Mouse (Mus musculus): Measurements from ENCODE around the gene Ldlr.
A peak's percentile ranks its signal among the peaks of the same experiment; 100 is the strongest.
"Not testable (repeated sequence)": the region's sequence is repeated elsewhere in the genome, so short reads cannot be mapped to it uniquely, and the experiment has no call there.

The Ldlr gene

DNA sequence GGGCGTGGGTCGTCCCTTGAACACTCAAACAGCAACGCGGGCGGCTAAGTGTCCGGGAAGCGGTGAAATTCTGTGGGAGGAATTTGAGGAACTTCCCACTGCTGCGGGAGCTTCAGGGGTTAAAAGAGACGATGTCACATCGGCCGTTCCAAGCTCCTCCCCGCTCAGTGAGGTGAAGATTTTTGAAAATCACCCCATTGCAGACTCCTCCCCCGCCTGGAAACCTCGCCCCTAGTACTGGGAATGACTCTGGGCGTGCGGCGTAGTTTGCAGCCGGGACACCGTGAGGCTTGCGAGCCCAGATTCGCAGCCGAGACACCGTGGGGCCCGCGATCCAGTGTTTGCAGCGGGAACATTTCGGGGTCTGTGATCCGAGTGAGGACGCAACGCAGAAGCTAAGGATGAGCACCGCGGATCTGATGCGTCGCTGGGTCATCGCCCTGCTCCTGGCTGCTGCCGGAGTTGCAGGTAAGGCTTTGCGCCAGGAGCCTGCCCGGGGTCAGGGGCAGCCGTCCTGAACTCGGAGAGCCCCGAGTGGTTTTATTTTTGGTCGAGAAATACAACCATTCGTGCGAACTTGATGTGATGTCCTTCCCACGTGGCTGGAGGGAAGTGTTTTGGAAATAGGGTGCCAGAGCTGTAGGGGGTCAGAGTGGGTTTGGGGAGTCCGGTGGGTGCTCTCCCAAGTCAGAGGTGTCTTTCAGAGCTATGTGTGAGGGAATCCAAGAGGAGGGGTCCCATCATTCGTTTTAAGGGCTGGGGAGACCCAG, at the start of gene Ldlr:
TSS of gene Ldlr (plus strand) at position 107 of the 770 bp plus-strand sequence.
- DNase-seq (ENCODE audit: low spot score in 2 of 2): peak; percentile 75

- peak; percentile 21 to 45 for DNase-seq (ENCODE audit: low spot score in 2 of 2)
These were observed 45.6 kb upstream of the Ldlr start for GRCm38 (mm10) chr9:21677706-21678105.

DNA sequence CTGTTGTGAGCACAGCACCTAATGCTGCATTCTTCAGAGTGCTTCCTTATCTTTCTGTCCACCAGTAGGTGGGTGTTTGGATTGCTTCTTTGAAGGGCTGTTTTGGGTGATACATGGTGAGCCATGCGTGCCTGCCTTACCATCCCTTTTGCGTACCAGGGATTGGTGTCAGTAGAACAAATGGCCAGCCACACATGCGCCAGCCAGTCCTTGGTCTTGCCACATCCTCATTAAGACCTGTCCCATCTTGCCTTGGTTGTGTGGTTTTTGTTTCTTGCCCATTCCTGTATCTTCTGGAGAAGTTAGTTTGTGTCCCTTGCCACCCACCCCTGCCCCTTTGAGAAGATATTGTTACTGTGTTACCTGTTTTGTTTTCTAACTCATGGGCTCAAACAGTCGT, 42.8 kb upstream of the Ldlr start:
- DNase-seq (ENCODE audit: low spot score in 2 of 2): no peak

- no peak for DNase-seq (ENCODE audit: low spot score in 2 of 2)
These were observed 40.5 kb upstream of the Ldlr start for GRCm38 (mm10) chr9:21682827-21683226.

GRCm38 (mm10) chr9:21683897-21684296, 39.4 kb upstream of the Ldlr start:
- peak in 1 of 2 experiments; percentile 46 for DNase-seq (ENCODE audit: low spot score in 2 of 2)

- no peak for DNase-seq (ENCODE audit: low spot score in 2 of 2)
These were observed 34.7 kb upstream of the Ldlr start for GRCm38 (mm10) chr9:21688554-21688953.

GRCm38 (mm10) chr9:21690031-21690430, 33.3 kb upstream of the Ldlr start:
- DNase-seq (ENCODE audit: low spot score in 2 of 2): no peak

- DNase-seq (ENCODE audit: low spot score in 2 of 2): no peak
These were observed 31.4 kb upstream of the Ldlr start for GRCm38 (mm10) chr9:21691862-21692261.

GRCm38 (mm10) chr9:21692491-21692890, 30.8 kb upstream of the Ldlr start:
- no peak for DNase-seq (ENCODE audit: low spot score in 2 of 2)

DNA sequence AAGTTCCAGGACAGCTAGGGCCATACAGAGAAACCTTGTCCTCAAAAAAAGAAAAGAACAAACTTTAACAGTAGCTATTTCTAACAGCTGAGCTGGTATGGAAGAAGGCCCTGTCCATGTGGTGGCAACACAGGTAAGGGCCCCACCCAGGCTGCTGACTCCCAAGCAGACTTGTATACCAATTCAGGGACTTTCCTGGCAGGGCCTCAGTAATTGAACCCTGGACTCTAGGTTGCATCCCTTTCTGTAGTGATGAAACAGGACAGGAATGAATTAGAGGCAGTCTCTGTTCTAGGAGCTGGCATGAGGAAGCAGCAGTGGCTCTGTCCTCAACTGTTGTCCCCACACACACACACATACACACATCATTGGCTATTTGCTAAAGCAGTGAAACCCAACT, 29.2 kb upstream of the Ldlr start:
- DNase-seq (ENCODE audit: low spot score in 2 of 2): no peak

DNA sequence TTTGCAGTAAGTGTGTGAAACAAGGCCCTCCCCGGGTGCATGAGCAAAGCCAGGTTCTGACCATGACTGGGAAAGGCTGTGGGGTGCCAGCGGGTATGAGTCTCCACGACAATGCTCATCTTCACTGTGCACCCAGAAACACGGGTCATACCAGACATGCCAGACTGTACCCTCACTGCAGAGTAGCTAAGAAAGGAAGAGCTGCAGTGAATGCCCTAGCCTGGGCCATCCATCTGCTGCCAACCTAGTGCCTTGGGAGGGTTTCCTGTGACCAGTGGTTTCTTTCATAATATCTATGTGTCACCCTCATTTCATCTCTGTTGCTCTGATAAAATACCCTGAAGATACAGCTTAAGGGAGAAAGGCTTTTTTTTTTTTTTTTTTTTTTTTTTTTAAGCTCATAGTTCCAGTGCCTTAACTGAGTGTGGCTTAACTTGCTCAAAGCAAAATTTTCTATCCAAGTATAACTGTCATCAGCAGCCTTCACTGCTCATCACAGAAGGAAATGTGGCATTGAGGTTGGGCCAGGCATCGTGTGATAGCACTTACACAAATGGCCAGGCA, 28.0 kb upstream of the Ldlr start:
- no peak for DNase-seq (ENCODE audit: low spot score in 2 of 2)

- DNase-seq (ENCODE audit: low spot score in 2 of 2): no peak
These were observed 26.2 kb upstream of the Ldlr start for GRCm38 (mm10) chr9:21697121-21697520.

DNA sequence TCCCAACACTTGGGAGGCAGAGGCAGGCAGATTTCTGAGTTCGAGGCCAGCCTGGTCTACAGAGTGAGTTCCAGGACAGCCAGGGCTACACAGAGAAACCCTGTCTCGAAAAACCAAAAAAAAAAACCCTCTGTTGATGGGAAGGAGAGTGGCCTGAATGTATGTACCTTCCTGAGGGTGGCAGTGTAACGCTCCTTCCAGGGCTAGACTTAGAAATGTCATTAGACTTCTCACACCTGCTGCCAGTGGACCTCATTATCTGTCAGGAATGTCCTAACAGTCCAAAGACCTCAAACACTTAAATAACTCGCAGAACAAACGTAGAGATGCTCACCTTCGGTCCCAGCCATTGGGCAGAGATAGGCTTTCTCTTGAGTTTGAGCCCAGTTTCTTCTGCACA, 24.0 kb upstream of the Ldlr start:
- not testable (repeated sequence) for DNase-seq (ENCODE audit: low spot score in 2 of 2)

DNA sequence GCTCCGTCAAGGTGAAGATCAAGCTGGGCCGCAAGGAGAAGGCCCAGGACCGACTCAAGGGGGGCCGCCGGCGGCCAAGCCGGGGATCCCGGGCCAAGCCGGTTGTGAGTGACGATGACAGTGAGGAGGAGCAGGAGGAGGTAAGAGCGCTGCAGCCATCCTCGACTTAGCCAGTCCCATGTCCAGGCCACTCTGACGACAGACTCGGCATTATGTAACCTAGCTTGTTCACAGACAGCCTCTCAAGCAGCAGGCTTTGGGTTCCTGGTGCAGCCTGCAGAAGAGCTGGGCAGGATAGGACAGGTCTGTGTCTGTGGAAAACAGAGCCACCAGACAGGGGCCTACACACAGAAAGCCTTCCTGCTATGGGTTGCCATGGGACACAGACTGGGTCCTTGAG, 22.2 kb upstream of the Ldlr start:
- peak in 1 of 2 experiments; percentile 26 for DNase-seq (ENCODE audit: low spot score in 2 of 2)

GRCm38 (mm10) chr9:21703494-21703893, 19.8 kb upstream of the Ldlr start:
- no peak for DNase-seq (ENCODE audit: low spot score in 2 of 2)

DNA sequence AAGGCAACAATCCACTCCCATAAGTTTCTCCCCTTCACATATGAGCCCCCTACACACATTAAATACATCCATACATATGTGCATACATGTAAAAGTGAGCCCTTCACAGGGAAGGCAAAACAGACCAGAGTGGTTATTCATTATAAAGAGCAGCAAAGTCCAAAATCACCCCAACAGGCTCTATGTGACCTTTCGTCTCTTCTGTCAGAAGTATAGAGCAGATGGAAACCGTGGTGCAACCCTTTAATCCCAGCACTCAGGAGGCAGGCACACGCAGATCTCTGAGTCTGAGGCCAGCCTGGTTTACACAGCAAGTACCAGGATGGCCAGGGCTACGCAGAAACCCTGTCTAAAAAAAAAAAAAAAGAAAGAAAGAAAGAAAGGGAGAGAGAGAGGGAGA, 17.2 kb upstream of the Ldlr start:
- DNase-seq (ENCODE audit: low spot score in 2 of 2): no peak

DNA sequence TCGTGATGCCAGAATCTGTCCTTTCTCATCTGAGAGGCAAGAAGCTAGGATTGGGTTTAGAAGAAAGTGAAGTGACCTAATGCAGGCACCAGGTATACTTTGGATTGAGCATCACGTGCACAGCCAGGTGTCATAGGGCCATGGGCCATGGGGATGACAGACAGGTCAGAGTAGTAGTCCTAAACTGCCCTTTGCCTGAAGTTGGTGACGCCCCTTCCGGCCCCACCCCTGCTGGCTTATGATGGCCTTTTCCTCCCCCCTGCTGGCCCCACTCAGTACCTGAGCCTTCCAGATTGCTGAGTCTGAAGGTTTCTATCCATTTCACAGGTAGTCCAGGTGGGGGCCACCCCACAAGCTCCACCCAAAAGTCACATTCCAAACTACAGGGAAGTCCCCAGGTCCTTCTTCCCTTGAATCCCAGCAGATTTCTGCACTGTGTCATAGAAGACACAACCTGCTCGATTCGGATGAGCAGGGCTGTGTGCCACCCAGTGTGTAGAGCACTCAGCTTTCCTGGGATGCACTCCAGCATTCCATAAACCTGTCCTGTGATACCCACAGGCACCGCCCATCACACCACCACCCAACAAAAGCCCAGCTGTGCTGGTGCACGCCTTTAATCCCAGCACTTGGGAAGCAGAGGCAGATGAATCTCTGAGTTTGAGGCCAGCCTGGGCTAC, 16.6 kb upstream of the Ldlr start:
- DNase-seq (ENCODE audit: low spot score in 2 of 2): no peak

DNA sequence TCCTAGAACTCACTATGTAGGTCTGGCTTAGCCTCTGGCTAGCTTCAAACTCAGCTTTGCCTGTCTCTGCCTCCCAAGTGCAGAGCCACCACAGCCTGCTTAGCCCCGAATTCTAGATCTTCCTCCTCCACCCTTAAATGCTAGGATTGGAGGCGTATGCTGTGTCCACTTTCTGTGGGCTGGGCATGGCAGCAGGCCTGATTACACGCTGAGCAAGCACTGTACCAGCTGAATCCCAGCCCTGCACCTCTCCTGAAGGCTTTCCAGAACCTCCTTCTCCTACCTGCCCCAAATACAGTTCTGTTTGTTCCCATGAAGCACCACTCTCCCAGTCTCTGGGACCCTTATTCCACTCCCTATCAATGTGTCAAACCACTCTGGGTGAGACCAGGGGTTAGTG, 13.9 kb upstream of the Ldlr start:
- DNase-seq (ENCODE audit: low spot score in 2 of 2): no peak

GRCm38 (mm10) chr9:21715298-21715697, 8.0 kb upstream of the Ldlr start:
- no peak for DNase-seq (ENCODE audit: low spot score in 2 of 2)

- DNase-seq (ENCODE audit: low spot score in 2 of 2): no peak
These were observed 6.3 kb upstream of the Ldlr start for GRCm38 (mm10) chr9:21717015-21717414.

DNA sequence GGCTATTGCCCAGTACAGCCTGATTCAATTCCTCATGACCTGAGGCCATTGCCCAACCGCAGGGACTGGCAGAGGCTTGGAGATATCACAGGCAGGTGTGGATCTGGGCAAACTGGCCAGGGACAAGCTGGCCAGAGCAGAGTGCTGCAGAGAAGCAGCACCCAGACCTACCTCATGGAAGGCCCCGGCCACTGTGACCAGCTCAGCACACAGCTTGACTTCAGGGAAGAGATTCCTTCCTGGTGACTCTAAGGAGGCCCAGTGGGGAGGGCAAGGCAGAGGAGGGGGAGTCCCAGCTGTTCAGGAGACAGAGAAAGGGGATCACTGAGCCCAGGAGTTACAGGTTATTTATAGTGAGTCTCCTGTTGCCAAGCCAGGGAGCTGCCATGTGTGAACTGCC, 2.2 kb upstream of the Ldlr start:
- DNase-seq (ENCODE audit: low spot score in 2 of 2): no peak

DNA sequence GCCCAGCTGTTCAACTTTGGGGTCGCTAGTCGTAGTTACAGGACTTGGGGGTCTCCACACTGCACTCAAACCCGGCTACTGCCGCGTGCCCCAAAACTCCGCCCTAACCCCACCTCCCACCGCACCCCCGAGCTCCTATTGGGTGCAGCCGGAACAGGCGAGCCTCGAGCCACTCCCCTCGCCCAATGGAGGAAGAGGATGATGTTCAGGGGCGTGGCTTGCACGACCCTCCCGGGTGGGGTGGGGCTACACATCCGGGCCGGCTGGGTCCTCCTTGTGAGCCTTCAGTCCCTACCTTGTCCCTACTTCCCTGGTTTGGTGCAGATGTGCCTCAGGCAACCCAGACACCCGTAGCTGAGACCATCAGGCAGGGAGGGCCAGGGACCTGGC, 859 bp downstream of the Ldlr start:
- DNase-seq (ENCODE audit: low spot score in 2 of 2): peak; percentile 87 to 90

Data from right cerebral cortex, adult 2 months (tissue).